Mouse (Mus musculus): Measurements from ENCODE around the gene Khnyn. TPM values are rescaled to one million over a fixed set of nuclear protein-coding genes. Genes with fewer than 3 reads are reported as not detected.

Gene Khnyn
- polyA plus RNA-seq, 1 experiment from 2014 or later, result 19.8 TPM

DNA sequence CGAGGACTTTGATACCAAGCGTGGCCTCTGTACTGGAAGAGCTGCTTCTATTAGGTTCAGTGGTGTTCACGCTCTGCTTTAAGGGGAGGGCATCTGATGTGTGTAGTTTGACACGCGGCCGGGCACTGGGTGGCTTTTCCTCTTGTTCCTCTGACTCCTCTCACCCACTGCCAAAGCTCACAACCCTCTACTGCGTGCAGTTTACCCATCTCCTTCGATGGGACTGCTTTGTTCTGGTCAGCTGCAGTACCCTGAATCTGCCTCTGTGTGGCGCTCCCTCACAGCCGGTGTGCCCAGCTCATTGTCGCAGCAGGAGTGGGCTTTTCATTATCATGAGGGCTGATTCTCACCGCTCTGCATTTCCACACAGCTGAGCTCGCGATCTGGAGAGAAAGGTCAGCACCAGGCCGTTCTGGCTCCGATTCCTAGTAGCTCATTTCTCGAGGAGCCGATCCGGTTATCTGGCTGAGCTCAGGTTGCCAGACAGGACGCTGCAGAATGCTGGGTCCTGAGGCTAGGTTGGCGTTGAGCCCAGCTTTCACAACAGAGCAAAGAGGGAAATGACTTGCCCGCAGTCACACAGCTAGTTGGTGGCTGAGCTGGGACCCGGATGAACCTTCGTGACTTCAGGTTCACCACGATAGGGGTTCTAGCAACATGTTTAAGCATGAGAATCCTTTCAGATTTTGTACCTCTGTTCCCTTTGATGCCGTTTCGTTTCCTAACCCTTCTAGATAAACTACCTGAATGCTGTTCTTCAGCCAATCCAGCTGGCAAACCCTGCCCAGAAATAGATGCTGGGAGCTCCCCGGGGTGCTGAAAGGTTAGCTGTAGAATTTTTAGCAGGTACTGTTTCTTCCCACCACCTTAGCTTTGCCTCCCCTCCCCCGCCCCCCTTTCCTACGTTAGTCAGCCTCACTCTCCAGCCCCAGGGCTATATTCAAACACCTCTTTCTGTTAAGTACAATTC is 10.7 kb upstream of the Khnyn start:
- H3K9ac ChIP-seq, result peak overlapping the region; percentile 46; the same call in 1 of the 2 replicates
- H3K27me3 ChIP-seq (replicated peaks), result no peaks in the 10 kb centered on the region
- H3K27ac ChIP-seq (ENCODE audit: poor library complexity, severe bottlenecking), result peak overlapping the region; percentile 40
- H3K9me3 ChIP-seq (replicated peaks), result no peaks in the 10 kb centered on the region
- H3K36me3 ChIP-seq, result peaks cover 42% of the 10 kb centered on the region
- H3K4me1 ChIP-seq (replicated peaks), result peaks cover 30% of the 10 kb centered on the region
- 12% methylated on average over 30 of the region's 30 CpGs for WGBS
- peak; percentile 54; the same call in 1 of the 2 replicates for ATAC-seq (ENCODE audit: insufficient number of reproducible peaks, low FRiP score)
- H3K4me3 ChIP-seq, result peak overlapping the region; percentile 24; the same call in 1 of the 2 replicates
- peak overlapping the region; percentile 57 for H3K4me2 ChIP-seq

DNA sequence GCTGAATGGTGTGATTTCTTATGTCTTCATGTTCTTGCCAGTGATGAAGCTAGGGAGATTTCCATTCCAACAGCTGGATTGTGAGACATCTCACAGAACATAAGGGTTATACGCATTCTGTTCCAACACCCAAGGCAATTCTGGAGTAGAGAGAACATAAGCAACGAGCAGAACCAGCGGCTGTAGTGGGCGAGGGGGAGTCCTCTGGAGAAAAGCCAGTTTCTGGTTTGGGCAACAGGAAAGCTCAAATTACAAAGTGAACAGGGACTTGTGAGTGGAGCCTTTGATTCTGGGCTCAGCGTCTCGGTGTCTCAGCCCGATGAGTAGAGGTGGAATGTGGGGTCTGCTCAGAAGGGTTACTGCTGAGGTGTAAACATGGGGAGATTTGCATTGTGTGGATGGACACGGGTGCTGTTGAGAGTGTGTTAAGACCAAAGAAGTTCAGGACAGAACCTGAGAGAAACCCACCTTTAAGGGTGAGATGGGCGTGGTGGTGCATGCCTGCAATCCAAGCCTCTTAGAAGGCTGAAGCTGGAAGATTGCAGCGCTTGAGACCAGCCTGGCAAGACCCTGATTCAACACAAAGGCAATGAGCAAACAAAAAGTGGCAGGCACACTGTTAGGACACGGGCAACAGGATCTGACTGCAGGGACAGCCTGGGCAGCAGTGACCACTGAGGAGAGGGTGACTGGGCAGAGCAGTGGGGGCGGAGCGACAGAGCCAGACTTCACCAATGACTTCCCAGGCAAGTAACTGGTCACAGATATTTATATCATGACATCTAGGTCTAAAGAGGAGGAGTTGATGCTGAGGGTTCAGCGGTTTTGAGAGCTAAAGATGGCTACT is 7.1 kb upstream of the Khnyn start:
- no peaks in the 10 kb centered on the region for H3K27me3 ChIP-seq (replicated peaks)
- no peaks in the 10 kb centered on the region for H3K9me3 ChIP-seq (replicated peaks)
- peaks cover 5% of the 10 kb centered on the region for H3K36me3 ChIP-seq
- H3K27ac ChIP-seq (ENCODE audit: poor library complexity, severe bottlenecking), result no peak overlapping the region
- no peak overlapping the region for H3K4me3 ChIP-seq
- WGBS, result 11% methylated on average over 14 of the region's 14 CpGs
- H3K9ac ChIP-seq, result 0 out of 2 replicates have a peak overlapping the region, but pooled peaks have one; percentile 23
- ATAC-seq (ENCODE audit: insufficient number of reproducible peaks, low FRiP score), result no peak
- H3K4me2 ChIP-seq, result peak overlapping the region; percentile 47
- H3K4me1 ChIP-seq (replicated peaks), result peaks cover 28% of the 10 kb centered on the region

DNA sequence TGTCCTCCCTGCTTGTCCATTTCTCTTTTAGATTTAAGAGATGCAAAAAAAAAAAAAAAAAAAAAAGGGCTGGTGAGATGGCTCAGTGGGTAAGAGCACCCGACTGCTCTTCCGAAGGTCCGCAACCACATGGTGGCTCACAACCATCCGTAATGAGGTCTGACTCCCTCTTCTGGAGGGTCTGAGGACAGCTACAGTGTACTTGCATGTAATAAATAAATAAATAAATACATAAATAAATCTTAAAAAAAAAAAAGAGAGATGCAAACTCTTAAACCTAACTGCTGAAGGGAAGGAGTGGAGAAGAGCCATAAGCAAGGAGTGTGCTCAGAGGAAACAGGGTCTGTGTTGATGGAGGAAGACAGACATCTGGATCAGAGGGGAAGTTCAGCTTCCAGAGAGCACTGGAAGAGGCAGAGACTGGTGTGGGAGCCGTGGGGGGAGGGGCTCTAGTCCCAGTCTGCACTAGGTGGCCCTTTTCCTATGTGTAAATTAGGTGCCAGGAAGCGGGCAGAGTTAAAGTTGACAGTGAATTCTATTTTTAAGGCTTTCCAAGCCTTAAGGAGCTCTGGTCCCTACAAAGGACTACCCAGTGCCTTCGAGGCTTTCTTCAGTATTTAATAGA is 6.3 kb upstream of the Khnyn start:
- 16% methylated on average over 7 of the region's 7 CpGs for WGBS
- no peaks in the 10 kb centered on the region for H3K36me3 ChIP-seq
- ATAC-seq (ENCODE audit: insufficient number of reproducible peaks, low FRiP score), result no peak
- H3K9ac ChIP-seq, result no peak overlapping the region
- H3K4me1 ChIP-seq (replicated peaks), result peaks cover 22% of the 10 kb centered on the region
- H3K27ac ChIP-seq (ENCODE audit: poor library complexity, severe bottlenecking), result no peak overlapping the region
- H3K4me3 ChIP-seq, result no peak overlapping the region
- no peaks in the 10 kb centered on the region for H3K27me3 ChIP-seq (replicated peaks)
- peak overlapping the region; percentile 47; the same call in 1 of the 2 replicates for H3K4me2 ChIP-seq
- no peaks in the 10 kb centered on the region for H3K9me3 ChIP-seq (replicated peaks)

DNA sequence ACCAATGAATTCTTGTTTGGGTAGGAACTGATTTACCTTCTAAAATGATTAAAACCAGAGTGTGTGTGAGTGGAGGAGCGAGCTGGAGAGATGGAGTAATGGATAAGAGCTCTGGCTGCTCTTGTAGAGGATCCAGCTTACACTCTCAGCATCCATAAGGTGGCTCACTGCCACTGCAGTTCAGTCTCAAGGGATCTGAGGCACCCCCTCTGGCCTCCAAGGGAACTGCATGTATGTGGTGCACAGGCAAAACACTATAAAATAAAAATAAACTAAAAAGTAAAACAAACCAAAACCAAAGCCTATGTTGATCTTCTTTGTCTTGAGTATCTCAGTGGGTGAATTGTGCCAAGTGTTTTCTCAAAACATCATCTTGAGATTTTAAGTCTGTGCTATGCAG is 5.1 kb upstream of the Khnyn start:
- no peak overlapping the region for H3K27ac ChIP-seq (ENCODE audit: poor library complexity, severe bottlenecking)
- H3K4me3 ChIP-seq, result no peak overlapping the region
- H3K27me3 ChIP-seq (replicated peaks), result no peaks in the 10 kb centered on the region
- no peaks in the 10 kb centered on the region for H3K9me3 ChIP-seq (replicated peaks)
- no peaks in the 10 kb centered on the region for H3K36me3 ChIP-seq
- no peak overlapping the region for H3K9ac ChIP-seq
- peaks cover 24% of the 10 kb centered on the region for H3K4me1 ChIP-seq (replicated peaks)
- H3K4me2 ChIP-seq, result no peak overlapping the region
- WGBS, result 38% methylated on average over 1 of the region's 1 CpGs
- no peak for ATAC-seq (ENCODE audit: insufficient number of reproducible peaks, low FRiP score)

DNA sequence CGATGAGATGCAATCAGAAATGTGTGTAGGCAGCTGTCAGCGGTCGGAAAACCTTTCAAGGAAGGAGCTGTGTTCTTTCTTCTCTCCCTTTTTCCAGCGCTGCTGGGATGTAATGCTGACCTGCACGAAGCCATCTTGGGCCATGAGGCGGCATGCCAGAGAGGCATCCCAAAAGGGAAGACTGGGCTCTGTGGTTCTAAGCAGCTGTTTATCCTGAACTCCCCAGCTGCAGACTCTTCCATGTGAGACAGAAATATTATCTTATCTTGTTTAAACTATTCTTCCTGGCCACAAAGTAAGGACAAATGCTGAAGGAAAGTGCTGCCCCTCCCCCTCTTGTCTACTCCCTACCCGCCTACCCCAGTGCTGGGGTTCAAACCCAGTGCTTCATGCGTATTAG is 3.8 kb upstream of the Khnyn start:
- Histone ChIP-seq H3K27ac (ENCODE audit: poor library complexity, severe bottlenecking) (no peak overlapping the region), H3K4me2 (no peak overlapping the region), H3K9me3 (replicated peaks) (no peaks in the 10 kb centered on the region), H3K9ac (no peak overlapping the region), H3K36me3 (no peaks in the 10 kb centered on the region), H3K4me1 (replicated peaks) (peaks cover 29% of the 10 kb centered on the region), H3K4me3 (no peak overlapping the region), H3K27me3 (replicated peaks) (no peaks in the 10 kb centered on the region)
- no peak for ATAC-seq (ENCODE audit: insufficient number of reproducible peaks, low FRiP score)
- WGBS, result 61% methylated on average over 8 of the region's 8 CpGs

DNA sequence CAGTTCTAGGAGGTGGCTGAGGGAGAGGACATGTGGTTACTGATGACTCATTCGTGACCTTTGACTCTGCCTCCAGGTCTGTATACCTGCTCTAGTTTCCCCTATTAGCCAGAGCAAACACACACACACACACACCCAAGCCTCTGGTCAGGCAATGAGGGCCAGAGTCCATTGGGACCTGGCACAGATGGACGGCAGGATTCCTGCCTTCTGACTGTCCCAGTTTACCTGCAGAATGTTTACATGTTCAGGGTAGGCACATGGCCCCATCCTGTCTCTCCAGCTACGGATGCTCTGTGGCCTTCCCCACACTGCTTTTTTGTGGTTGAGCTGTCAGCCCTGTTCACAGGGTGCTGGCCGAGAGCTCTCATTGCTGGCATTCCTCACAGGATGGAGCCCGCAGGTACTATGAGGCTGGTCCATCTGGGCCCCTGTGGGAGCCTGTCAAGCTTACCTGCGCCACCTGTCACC is 2.5 kb upstream of the Khnyn start:
- Histone ChIP-seq H3K9me3 (replicated peaks) (no peaks in the 10 kb centered on the region), H3K27ac (ENCODE audit: poor library complexity, severe bottlenecking) (no peak overlapping the region), H3K4me3 (no peak overlapping the region), H3K4me1 (replicated peaks) (peaks cover 41% of the 10 kb centered on the region), H3K27me3 (replicated peaks) (no peaks in the 10 kb centered on the region), H3K9ac (no peak overlapping the region), H3K36me3 (peaks cover 9% of the 10 kb centered on the region), H3K4me2 (no peak overlapping the region)
- no peak for ATAC-seq (ENCODE audit: insufficient number of reproducible peaks, low FRiP score)
- WGBS, result 58% methylated on average over 6 of the region's 6 CpGs

DNA sequence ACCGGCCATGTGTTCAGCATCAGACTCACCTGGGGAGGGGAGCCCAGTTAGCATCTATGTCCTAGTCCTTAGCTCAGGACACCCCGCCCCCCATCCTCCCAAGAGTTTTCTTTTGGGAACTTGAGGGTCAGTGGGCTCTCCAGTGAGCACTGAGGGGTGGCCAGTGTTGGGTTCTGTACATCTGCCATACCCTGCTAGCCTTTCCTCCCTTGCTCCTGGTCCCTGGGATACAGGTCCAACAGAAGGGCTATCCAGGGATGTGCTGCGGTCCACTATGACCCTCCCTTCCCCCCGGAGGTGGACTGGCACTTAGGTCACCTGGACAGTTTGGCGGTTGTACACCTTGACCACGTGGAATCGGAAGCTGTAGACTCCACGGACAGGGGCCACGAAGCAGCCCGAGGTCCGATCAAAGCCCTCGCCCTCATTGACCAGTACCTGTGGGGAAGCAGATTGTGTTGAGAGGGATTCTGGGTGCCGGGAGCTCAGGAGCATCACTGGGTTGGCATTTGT is 1.5 kb upstream of the Khnyn start:
- H3K4me3 ChIP-seq, result no peak overlapping the region

DNA sequence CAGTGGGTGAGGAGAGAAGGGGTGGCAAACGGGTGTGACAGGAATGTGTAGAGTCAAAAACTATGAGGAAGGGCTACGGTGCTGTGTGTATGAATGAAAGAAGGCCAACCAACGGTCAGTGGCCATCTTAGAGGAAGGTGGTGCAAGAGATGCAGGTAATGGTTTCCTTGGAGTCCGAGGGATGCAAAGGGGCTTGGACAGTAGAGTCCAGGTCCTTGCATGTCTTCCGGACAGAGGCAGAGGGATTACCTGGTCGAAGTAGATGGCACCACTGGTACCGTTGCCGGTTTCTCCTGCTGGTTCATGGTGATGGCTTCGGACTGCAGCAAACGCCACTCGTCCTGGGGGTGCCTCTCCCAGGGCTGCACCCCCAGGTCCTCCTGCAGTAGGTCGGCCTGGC is 1.1 kb upstream of the Khnyn start:
- ATAC-seq (ENCODE audit: insufficient number of reproducible peaks, low FRiP score), result no peak
- H3K27me3 ChIP-seq (replicated peaks), result no peaks in the 10 kb centered on the region
- 78% methylated on average over 12 of the region's 12 CpGs for WGBS
- no peaks in the 10 kb centered on the region for H3K9me3 ChIP-seq (replicated peaks)
- H3K9ac ChIP-seq, result no peak overlapping the region
- no peak overlapping the region for H3K4me3 ChIP-seq
- H3K4me2 ChIP-seq, result peak overlapping the region; percentile 93; the same call in 1 of the 2 replicates
- H3K4me1 ChIP-seq (replicated peaks), result peaks cover 34% of the 10 kb centered on the region
- peaks cover 23% of the 10 kb centered on the region for H3K36me3 ChIP-seq
- peak overlapping the region; percentile 93 for H3K27ac ChIP-seq (ENCODE audit: poor library complexity, severe bottlenecking)

More for the DNA sequence above, 1.5 kb upstream of the Khnyn start:
- peaks cover 36% of the 10 kb centered on the region for H3K4me1 ChIP-seq (replicated peaks)
- 89% methylated on average over 13 of the region's 13 CpGs for WGBS
- peaks cover 19% of the 10 kb centered on the region for H3K36me3 ChIP-seq
- H3K27me3 ChIP-seq (replicated peaks), result no peaks in the 10 kb centered on the region
- no peak overlapping the region for H3K9ac ChIP-seq
- H3K4me2 ChIP-seq, result no peak overlapping the region
- no peak for ATAC-seq (ENCODE audit: insufficient number of reproducible peaks, low FRiP score)
- H3K9me3 ChIP-seq (replicated peaks), result no peaks in the 10 kb centered on the region
- H3K27ac ChIP-seq (ENCODE audit: poor library complexity, severe bottlenecking), result no peak overlapping the region

DNA sequence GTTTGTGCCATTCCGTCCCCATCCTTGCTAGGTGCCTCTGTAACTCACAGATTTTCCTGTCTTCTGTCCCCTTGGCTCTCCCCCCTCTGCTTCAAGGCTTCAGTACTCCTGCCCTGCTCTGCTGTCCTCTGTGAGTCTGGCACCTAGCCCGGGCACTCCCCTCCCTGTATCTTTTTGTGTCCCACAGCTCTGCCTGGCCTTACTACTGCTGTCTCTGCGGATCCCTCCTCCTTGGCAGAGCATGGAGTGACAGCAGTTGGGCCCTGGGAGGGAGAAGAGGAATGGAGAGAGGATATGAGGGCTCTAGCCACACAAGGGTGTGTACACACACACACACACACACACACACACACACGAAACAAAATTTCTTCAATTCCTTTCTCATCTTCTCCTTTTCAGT is 581 bp upstream of the Khnyn start, which contains the start of gene Cbln3:
Gene Cbln3, minus strand, starts transcription at position 227 of the 400 bp plus-strand sequence.
- H3K4me3 ChIP-seq, result peak within 1 kb of the TSS; percentile 74
- 28% methylated on average over 4 of the region's 4 CpGs for WGBS
- H3K4me1 ChIP-seq (replicated peaks), result peaks cover 33% of the 10 kb centered on the region
- no peaks in the 10 kb centered on the region for H3K27me3 ChIP-seq (replicated peaks)
- H3K9ac ChIP-seq, result peak within 1 kb of the TSS; percentile 87
- ATAC-seq (ENCODE audit: insufficient number of reproducible peaks, low FRiP score), result peak; percentile 22; the same call in 1 of the 2 replicates
- H3K9me3 ChIP-seq (replicated peaks), result no peaks in the 10 kb centered on the region
- peak within 1 kb of the TSS; percentile 93 for H3K27ac ChIP-seq (ENCODE audit: poor library complexity, severe bottlenecking)
- peaks cover 27% of the 10 kb centered on the region for H3K36me3 ChIP-seq
- H3K4me2 ChIP-seq, result peak within 1 kb of the TSS; percentile 93

DNA sequence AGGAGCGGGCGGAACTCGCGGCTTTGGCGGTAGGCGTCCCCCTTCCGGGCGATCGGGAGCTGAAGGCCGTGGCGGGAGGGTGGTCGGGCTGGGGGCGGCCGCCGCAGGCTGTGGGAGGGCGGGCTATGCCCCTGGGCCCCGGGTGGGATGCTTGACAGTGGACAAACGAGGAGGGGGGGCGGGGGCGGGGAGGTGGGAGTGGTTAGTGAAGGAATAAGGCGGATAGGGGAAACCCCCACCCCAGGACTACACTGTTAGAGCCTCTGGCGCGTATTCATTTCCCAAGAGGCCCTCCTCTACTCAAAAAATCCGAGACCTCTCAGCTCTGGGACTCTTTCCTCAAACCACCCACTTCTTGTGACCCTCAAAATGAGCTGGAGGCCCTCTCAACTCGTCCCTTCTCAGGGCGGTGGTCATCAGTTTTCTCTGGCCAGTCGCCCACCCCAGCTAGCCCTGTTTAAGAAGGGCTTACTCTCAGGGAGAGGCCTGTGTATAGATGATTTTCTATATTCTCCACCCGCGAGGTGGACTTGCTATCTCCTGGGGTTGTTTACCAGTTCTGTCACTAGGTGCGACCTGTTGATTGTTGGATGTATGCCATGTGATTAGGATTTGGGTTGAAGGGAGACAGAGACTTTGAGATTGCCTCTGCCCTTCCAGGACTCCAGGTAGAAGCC is 505 bp downstream of the Khnyn start:
- ATAC-seq (ENCODE audit: insufficient number of reproducible peaks, low FRiP score), result no peak; the same call in none of the 2 replicates
- WGBS, result 0% methylated on average over 19 of the region's 30 CpGs
- Histone ChIP-seq H3K27ac (ENCODE audit: poor library complexity, severe bottlenecking) (peak overlapping the region; percentile 93), H3K27me3 (replicated peaks) (no peaks in the 10 kb centered on the region), H3K4me1 (replicated peaks) (peaks cover 33% of the 10 kb centered on the region), H3K9me3 (replicated peaks) (no peaks in the 10 kb centered on the region), H3K9ac (peak overlapping the region; percentile 87), H3K4me3 (peak overlapping the region; percentile 74), H3K4me2 (peak overlapping the region; percentile 93), H3K36me3 (peaks cover 38% of the 10 kb centered on the region)
